Mouse (Mus musculus) kidney, adult 2 months (tissue): Measurements from ENCODE around the gene Cisd2.

ENCODE experiments used
- CTCF ChIP-seq: fragments of 200-500 bp; conservative IDR thresholded peaks from 2 replicates; pipeline ENCODE4 v1.5.1; 2011; ENCODE audit warnings: low read depth, mild to moderate bottlenecking, control low read depth, low read length, moderate library complexity, mixed read lengths; ENCODE audit not compliant: insufficient read depth, insufficient read length
- POLR2A ChIP-seq: fragments of 200-500 bp; IDR thresholded peaks from one replicate; pipeline ENCODE4 v1.6.1; 2011; ENCODE audit warnings: low read depth, low read length, control low read depth

- TF ChIP-seq CTCF, result no peak
- peak; percentile 83 for TF ChIP-seq POLR2A
These were observed 14.8 kb upstream of the Cisd2 start for GRCm38 (mm10) chr3:135438531-135438912.
